Mouse (Mus musculus) CD4-positive helper T cell, adult 2 months (primary cell): ENCODE measurements around the gene Olfr894.
"Not testable (repeated sequence)": the region's sequence is repeated elsewhere in the genome, so short reads cannot be mapped to it uniquely, and the experiment has no call there.

ENCODE experiments used
- DNase-seq: peaks from one replicate; pipeline ENCODE4 v3.0.0-alpha.2; 2012; ENCODE audit warnings: low read depth, missing footprints, low spot score

The Olfr894 gene

GRCm38 (mm10) chr9:38217755-38218154 lies at the start of gene Olfr894:
Olfr894 (plus strand) TSS chr9:38218055.
- DNase-seq = no peak

DNA sequence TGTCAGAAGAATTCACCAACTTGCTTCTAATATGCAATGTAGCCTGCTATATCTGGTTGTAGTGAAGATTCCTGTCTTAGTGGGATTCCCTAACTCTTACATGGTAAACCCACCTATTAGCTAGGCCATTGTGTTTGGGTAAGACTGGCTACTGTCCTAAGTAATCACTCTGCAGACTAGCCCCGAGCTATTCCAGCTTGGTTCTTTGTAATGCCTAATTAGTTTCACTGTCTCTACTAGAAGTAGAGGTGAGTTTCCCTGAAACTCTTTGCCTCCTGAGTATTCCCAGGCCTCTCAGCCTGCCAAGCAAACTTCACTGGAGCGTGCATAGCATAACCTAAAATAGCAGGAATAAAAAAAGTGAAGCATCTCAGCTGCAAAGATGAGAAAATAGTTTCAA lies 49.5 kb upstream of the Olfr894 start:
- not testable (repeated sequence) for DNase-seq

DNA sequence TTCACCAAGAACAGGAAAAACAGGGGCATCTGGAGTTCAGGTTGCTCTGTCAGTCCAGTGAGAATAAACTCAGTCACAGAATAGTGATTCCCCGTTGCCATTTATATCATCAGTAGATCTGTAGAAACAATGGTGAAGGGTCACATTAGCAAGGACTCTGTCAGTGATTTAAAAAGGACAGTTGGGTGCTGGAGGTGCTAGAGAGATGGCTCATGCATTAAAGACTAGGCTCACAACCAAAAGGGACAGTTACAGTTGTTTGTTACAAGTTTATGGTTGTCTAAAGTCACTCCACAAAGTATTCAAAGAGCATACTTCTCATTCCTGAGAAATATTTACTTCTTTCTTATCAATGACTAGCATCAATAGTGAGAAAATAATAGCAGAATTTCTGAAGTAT lies 37.1 kb upstream of the Olfr894 start, which contains the start of gene Olfr891:
Olfr891 (minus strand) TSS at position 101 of the 400 bp plus-strand sequence.
- no peak for DNase-seq

- no peak for DNase-seq
These were observed 9.8 kb upstream of the Olfr894 start, which contains the start of gene Olfr893 for GRCm38 (mm10) chr9:38208065-38208464. Olfr893 (plus strand) TSS chr9:38208365.

GRCm38 (mm10) chr9:38252474-38252873 lies 34.6 kb downstream of the Olfr894 start, which contains the start of gene Olfr143:
Olfr143 (plus strand) TSS chr9:38252774.
- DNase-seq = no peak

- DNase-seq = no peak
These were observed 49.7 kb downstream of the Olfr894 start, which contains the start of gene Olfr895 for GRCm38 (mm10) chr9:38267551-38267950. Olfr895 (plus strand) TSS chr9:38267851.
